Mouse (Mus musculus): ENCODE data around the gene Fbp2. TPM values are rescaled to one million over a fixed set of nuclear protein-coding genes. Genes with fewer than 3 reads are reported as not detected.

The Fbp2 gene
- polyA plus RNA-seq, 1 experiment: 35.3 TPM

GRCm38 (mm10) chr13:62887712-62888441, 29.7 kb upstream of the Fbp2 start, which contains the start of gene Fbp1:
Gene Fbp1, minus strand, starts transcription at chr13:62888282.
- H3K27me3 ChIP-seq (replicated peaks; ENCODE audit: control insufficient read depth, insufficient read depth, low read length): no peaks in the 10 kb centered on the region
- H3K27ac ChIP-seq (ENCODE audit: insufficient read depth, low read depth, low read length): peak within 1 kb of the TSS; percentile 95
- DNase-seq: peak; percentile 91
- H3K4me1 ChIP-seq (ENCODE audit: control insufficient read depth, insufficient read depth, low read length): peaks cover 15% of the 10 kb centered on the region
- H3K36me3 ChIP-seq (ENCODE audit: control insufficient read depth, insufficient read depth, low read length): no peaks in the 10 kb centered on the region; the same call in 1 of the 2 replicates
- H3K4me3 ChIP-seq (ENCODE audit: insufficient read depth, low read depth, low read length): peak within 1 kb of the TSS; percentile 71
- no peak for TF ChIP-seq POLR2A (IDR thresholded peaks at IDR 0.05; ENCODE audit: low read depth, low read length)
- TF ChIP-seq CTCF (conservative IDR thresholded peaks at IDR 0.05; ENCODE audit: insufficient read depth, insufficient read length, low read depth, low read length): no peak
- WGBS: 7% methylated on average over 29 of the region's 29 CpGs

- peak overlapping the region; percentile 41; the same call in 1 of the 2 replicates for H3K4me3 ChIP-seq (ENCODE audit: insufficient read depth, low read depth, low read length)
- DNase-seq: peak; percentile 6
- no peaks in the 10 kb centered on the region for H3K27me3 ChIP-seq (replicated peaks; ENCODE audit: control insufficient read depth, insufficient read depth, low read length)
- 44% methylated on average over 3 of the region's 3 CpGs for whole genome bisulfite sequencing
- peaks cover 30% of the 10 kb centered on the region; the same call in 1 of the 2 replicates for H3K4me1 ChIP-seq (ENCODE audit: control insufficient read depth, insufficient read depth, low read length)
- no peak for TF ChIP-seq CTCF (conservative IDR thresholded peaks at IDR 0.05; ENCODE audit: insufficient read depth, insufficient read length, low read depth, low read length)
- peak overlapping the region; percentile 81 for H3K27ac ChIP-seq (ENCODE audit: insufficient read depth, low read depth, low read length)
- H3K36me3 ChIP-seq (ENCODE audit: control insufficient read depth, insufficient read depth, low read length): no peaks in the 10 kb centered on the region; the same call in 1 of the 2 replicates
Observed at GRCm38 (mm10) chr13:62884536-62884935, 26.3 kb upstream of the Fbp2 start.

- Histone ChIP-seq H3K4me1 (ENCODE audit: control insufficient read depth, insufficient read depth, low read length) (peaks cover 30% of the 10 kb centered on the region; the same call in 1 of the 2 replicates), H3K4me3 (ENCODE audit: insufficient read depth, low read depth, low read length) (peak overlapping the region; percentile 25; the same call in 1 of the 2 replicates), H3K27ac (ENCODE audit: insufficient read depth, low read depth, low read length) (peak overlapping the region; percentile 81), H3K36me3 (ENCODE audit: control insufficient read depth, insufficient read depth, low read length) (no peaks in the 10 kb centered on the region; the same call in 1 of the 2 replicates), H3K27me3 (replicated peaks; ENCODE audit: control insufficient read depth, insufficient read depth, low read length) (no peaks in the 10 kb centered on the region)
- DNase-seq: peak; percentile 54
- TF ChIP-seq POLR2A (IDR thresholded peaks at IDR 0.05; ENCODE audit: low read depth, low read length) (no peak), CTCF (conservative IDR thresholded peaks at IDR 0.05; ENCODE audit: insufficient read depth, insufficient read length, low read depth, low read length) (no peak)
- WGBS: 54% methylated on average over 9 of the region's 9 CpGs
Observed at GRCm38 (mm10) chr13:62883925-62884324, 25.7 kb upstream of the Fbp2 start.

GRCm38 (mm10) chr13:62883436-62883835, 25.2 kb upstream of the Fbp2 start:
- Histone ChIP-seq H3K27me3 (replicated peaks; ENCODE audit: control insufficient read depth, insufficient read depth, low read length) (no peaks in the 10 kb centered on the region), H3K4me1 (ENCODE audit: control insufficient read depth, insufficient read depth, low read length) (peaks cover 28% of the 10 kb centered on the region; the same call in 1 of the 2 replicates), H3K36me3 (ENCODE audit: control insufficient read depth, insufficient read depth, low read length) (no peaks in the 10 kb centered on the region; the same call in 1 of the 2 replicates), H3K27ac (ENCODE audit: insufficient read depth, low read depth, low read length) (peak overlapping the region; percentile 95), H3K4me3 (ENCODE audit: insufficient read depth, low read depth, low read length) (no peak overlapping the region)
- TF ChIP-seq CTCF (conservative IDR thresholded peaks at IDR 0.05; ENCODE audit: insufficient read depth, insufficient read length, low read depth, low read length): no peak
- no peak for TF ChIP-seq POLR2A (IDR thresholded peaks at IDR 0.05; ENCODE audit: low read depth, low read length)
- WGBS: 49% methylated on average over 2 of the region's 2 CpGs
- DNase-seq: peak; percentile 95

- TF ChIP-seq POLR2A (IDR thresholded peaks at IDR 0.05; ENCODE audit: low read depth, low read length): no peak
- peak overlapping the region; percentile 14; the same call in 1 of the 2 replicates for H3K4me3 ChIP-seq (ENCODE audit: insufficient read depth, low read depth, low read length)
- DNase-seq: peak; percentile 58
- no peaks in the 10 kb centered on the region for H3K27me3 ChIP-seq (replicated peaks; ENCODE audit: control insufficient read depth, insufficient read depth, low read length)
- peak overlapping the region; percentile 95 for H3K27ac ChIP-seq (ENCODE audit: insufficient read depth, low read depth, low read length)
- no peaks in the 10 kb centered on the region; the same call in 1 of the 2 replicates for H3K36me3 ChIP-seq (ENCODE audit: control insufficient read depth, insufficient read depth, low read length)
- WGBS: 60% methylated on average over 5 of the region's 5 CpGs
- peaks cover 27% of the 10 kb centered on the region; the same call in 1 of the 2 replicates for H3K4me1 ChIP-seq (ENCODE audit: control insufficient read depth, insufficient read depth, low read length)
Observed at GRCm38 (mm10) chr13:62882856-62883255, 24.6 kb upstream of the Fbp2 start.

- WGBS: 51% methylated on average over 9 of the region's 9 CpGs
- no peak for TF ChIP-seq CTCF (conservative IDR thresholded peaks at IDR 0.05; ENCODE audit: insufficient read depth, insufficient read length, low read depth, low read length)
- no peak for TF ChIP-seq POLR2A (IDR thresholded peaks at IDR 0.05; ENCODE audit: low read depth, low read length)
Observed at GRCm38 (mm10) chr13:62881336-62881735, 23.1 kb upstream of the Fbp2 start.

More at GRCm38 (mm10) chr13:62881336-62881735, 23.1 kb upstream of the Fbp2 start:
- no peaks in the 10 kb centered on the region for H3K27me3 ChIP-seq (replicated peaks; ENCODE audit: control insufficient read depth, insufficient read depth, low read length)
- no peaks in the 10 kb centered on the region; the same call in 1 of the 2 replicates for H3K36me3 ChIP-seq (ENCODE audit: control insufficient read depth, insufficient read depth, low read length)
- DNase-seq: no peak
- no peak overlapping the region; the same call in 1 of the 2 replicates for H3K27ac ChIP-seq (ENCODE audit: insufficient read depth, low read depth, low read length)
- H3K4me3 ChIP-seq (ENCODE audit: insufficient read depth, low read depth, low read length): peak overlapping the region; percentile 4
- peaks cover 30% of the 10 kb centered on the region; the same call in 1 of the 2 replicates for H3K4me1 ChIP-seq (ENCODE audit: control insufficient read depth, insufficient read depth, low read length)

Measured in kidney, adult 2 months (tissue).